Mouse (Mus musculus): ENCODE results near the gene Sbk3. TPM values are rescaled to one million over a fixed set of nuclear protein-coding genes. Genes with fewer than 3 reads are reported as not detected.
"Not testable (repeated sequence)": the region's sequence is repeated elsewhere in the genome, so short reads cannot be mapped to it uniquely, and the experiment has no call there.

The Sbk3 gene
- 0.04 TPM in 1 of 2 replicates, not detected in the other for polyA plus RNA-seq (2014; fragmentation: Nextera tagmentation; extraction: Ambion mirVana)

DNA sequence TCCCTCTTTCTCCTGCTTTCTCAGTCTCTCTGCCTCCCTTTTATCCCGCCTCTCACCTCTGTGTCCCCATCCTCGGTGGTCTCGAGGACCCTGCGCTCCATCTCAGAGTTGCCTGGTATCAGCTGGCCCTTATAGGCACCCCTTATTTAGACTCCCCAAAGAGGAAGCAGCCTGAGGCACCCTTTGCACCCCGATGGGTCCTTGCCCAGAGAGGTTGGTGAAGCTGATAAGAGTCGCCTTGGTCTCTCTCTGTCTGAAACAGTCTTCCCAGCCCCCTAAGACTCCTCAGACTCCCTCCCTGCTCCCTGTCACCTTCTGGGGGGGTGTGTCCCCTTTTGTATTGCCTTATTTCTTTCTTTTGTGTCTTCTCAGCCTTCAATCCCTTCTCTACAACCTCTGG, at the start of gene Sbk3:
Sbk3 (minus strand) TSS at position 101 of the 400 bp plus-strand sequence.
- H3K36me3 ChIP-seq (ENCODE audit: control insufficient read depth, insufficient read depth, low read length), result no peaks in the 10 kb centered on the region
- H3K4me2 ChIP-seq (replicated peaks; ENCODE audit: low read depth, low read length), result no peak within 1 kb of the TSS
- H3K27ac ChIP-seq (ENCODE audit: low read depth, low read length), result no peak within 1 kb of the TSS
- no peaks in the 10 kb centered on the region for H3K27me3 ChIP-seq (ENCODE audit: control insufficient read depth, insufficient read depth, low read length)
- no peaks in the 10 kb centered on the region for H3K4me1 ChIP-seq (replicated peaks; ENCODE audit: control insufficient read depth, insufficient read depth, low read length)
- no peak within 1 kb of the TSS for H3K9ac ChIP-seq (ENCODE audit: low read depth, low read length)
- no peaks in the 10 kb centered on the region for H3K9me3 ChIP-seq (ENCODE audit: control insufficient read depth, low read length)
- ATAC-seq (ENCODE audit: low FRiP score), result no peak
- no peak for DNase-seq (ENCODE audit: low spot score)
- WGBS, result 39% methylated on average over 6 of the region's 6 CpGs
- H3K4me3 ChIP-seq (ENCODE audit: low read depth, low read length), result no peak within 1 kb of the TSS

DNA sequence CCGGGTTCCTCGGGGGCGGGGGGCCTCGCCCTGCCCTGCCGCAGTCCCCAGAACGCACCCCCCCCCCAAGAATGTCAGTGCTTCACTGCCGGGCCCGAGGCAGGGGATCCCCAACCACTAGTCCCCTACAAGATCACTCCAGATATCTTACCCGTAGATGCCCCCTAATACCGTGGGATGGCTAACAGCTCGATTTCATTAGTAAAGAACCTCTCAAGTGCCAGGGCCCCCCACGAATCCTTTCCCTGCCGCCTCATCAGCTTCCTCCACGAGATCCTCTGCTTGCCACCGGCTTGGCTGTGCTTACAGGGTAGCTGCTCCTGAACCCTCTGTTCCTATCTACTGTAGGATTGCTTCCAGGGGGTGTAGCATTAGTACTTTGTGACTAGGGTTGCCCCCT, 49.7 kb upstream of the Sbk3 start:
- peak overlapping the region; percentile 81 for H3K4me2 ChIP-seq (replicated peaks; ENCODE audit: low read depth, low read length)
- no peaks in the 10 kb centered on the region for H3K27me3 ChIP-seq (ENCODE audit: control insufficient read depth, insufficient read depth, low read length)
- H3K27ac ChIP-seq (ENCODE audit: low read depth, low read length), result peak overlapping the region; percentile 90
- no peaks in the 10 kb centered on the region for H3K9me3 ChIP-seq (ENCODE audit: control insufficient read depth, low read length)
- under 1% methylated on average over 11 of the region's 15 CpGs for WGBS
- 0 out of 2 replicates have a peak, but pooled peaks cover 2% of the 10 kb centered on the region for H3K4me1 ChIP-seq (replicated peaks; ENCODE audit: control insufficient read depth, insufficient read depth, low read length)
- peak overlapping the region; percentile 96 for H3K9ac ChIP-seq (ENCODE audit: low read depth, low read length)
- H3K36me3 ChIP-seq (ENCODE audit: control insufficient read depth, insufficient read depth, low read length), result peaks cover 4% of the 10 kb centered on the region; the same call in 1 of the 2 replicates
- peak overlapping the region; percentile 87 for H3K4me3 ChIP-seq (ENCODE audit: low read depth, low read length)
- peak; percentile 12 for ATAC-seq (ENCODE audit: low FRiP score)
- no peak for DNase-seq (ENCODE audit: low spot score)

DNA sequence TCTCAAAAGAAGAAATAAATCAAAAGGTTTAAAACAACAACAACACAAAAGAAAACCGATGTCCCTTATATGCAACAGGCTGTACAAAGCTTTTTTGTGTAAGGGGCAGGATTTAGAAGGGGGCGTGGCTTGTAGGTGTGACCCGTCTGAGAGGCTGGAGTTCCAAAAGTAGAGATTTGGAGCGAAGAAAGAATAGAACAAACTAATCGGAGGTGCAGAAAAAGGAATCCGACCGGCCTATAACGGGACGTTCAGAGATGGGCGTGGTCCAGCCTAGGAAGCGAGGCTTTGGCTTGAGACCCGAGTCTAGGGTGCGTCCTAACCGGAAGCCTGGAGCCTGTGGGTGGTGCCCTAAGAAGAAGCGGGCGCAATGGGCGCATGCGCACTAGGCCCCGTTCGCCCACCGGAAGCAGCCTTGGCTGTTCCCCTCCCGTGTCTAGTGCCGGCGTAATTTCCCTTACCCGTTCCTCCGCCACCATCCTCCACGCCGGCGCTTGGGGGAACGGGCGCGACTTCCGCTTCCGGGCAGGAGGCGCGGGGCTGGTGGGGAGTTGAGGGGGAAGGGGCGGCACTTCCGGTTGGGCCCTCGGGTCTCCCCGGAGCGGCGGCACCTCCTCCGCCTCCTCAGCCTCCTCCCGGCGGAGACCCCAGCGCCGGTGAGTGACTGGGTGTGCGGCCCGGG, 49.2 kb upstream of the Sbk3 start, which contains the start of the genes Zfp865 and Ccdc106:
Zfp865 (plus strand) TSS at position 377 of the 682 bp plus-strand sequence.
Ccdc106 (plus strand) TSS at position 554 of the 682 bp plus-strand sequence.
- peaks cover 4% of the 10 kb centered on the region; the same call in 1 of the 2 replicates for H3K36me3 ChIP-seq (ENCODE audit: control insufficient read depth, insufficient read depth, low read length)
- H3K4me3 ChIP-seq (ENCODE audit: low read depth, low read length), result peak within 1 kb of the TSS; percentile 87
- under 1% methylated on average over 34 of the region's 49 CpGs for WGBS
- peak within 1 kb of the TSS; percentile 96 for H3K9ac ChIP-seq (ENCODE audit: low read depth, low read length)
- peak within 1 kb of the TSS; percentile 81 for H3K4me2 ChIP-seq (replicated peaks; ENCODE audit: low read depth, low read length)
- H3K9me3 ChIP-seq (ENCODE audit: control insufficient read depth, low read length), result no peaks in the 10 kb centered on the region
- ATAC-seq (ENCODE audit: low FRiP score) (peak; percentile 87), DNase-seq (ENCODE audit: low spot score) (peak; percentile 99)
- no peaks in the 10 kb centered on the region for H3K27me3 ChIP-seq (ENCODE audit: control insufficient read depth, insufficient read depth, low read length)
- 0 out of 2 replicates have a peak, but pooled peaks cover 2% of the 10 kb centered on the region for H3K4me1 ChIP-seq (replicated peaks; ENCODE audit: control insufficient read depth, insufficient read depth, low read length)
- H3K27ac ChIP-seq (ENCODE audit: low read depth, low read length), result peak within 1 kb of the TSS; percentile 90

DNA sequence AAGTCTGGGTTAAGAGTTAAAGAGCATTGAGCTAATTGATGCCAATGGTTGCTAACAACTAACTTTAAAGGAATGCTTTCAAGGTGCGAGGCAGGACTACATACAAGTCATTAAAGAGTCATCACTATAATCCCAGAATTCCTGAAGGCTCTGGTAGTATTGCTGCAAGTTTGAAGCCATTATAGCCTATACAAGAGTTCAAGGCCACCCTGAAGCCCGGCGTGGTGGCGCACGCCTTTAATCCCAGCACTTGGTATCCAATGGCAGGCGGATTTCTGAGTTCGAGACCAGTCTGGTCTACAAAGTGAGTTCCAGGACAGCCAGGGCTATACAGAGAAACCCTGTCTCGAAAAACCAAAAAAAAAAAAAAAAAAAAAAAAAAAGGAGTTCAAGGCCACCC, 48.6 kb upstream of the Sbk3 start:
- 34% methylated on average over 8 of the region's 8 CpGs for WGBS
- ATAC-seq (ENCODE audit: low FRiP score); H3K4me1 ChIP-seq (replicated peaks; ENCODE audit: control insufficient read depth, insufficient read depth, low read length); H3K36me3 ChIP-seq (ENCODE audit: control insufficient read depth, insufficient read depth, low read length); H3K9me3 ChIP-seq (ENCODE audit: control insufficient read depth, low read length); H3K27me3 ChIP-seq (ENCODE audit: control insufficient read depth, insufficient read depth, low read length); DNase-seq (ENCODE audit: low spot score): not testable (repeated sequence)
- H3K9ac ChIP-seq (ENCODE audit: low read depth, low read length), result peak overlapping the region; percentile 46; the same call in 1 of the 2 replicates
- H3K4me2 ChIP-seq (replicated peaks; ENCODE audit: low read depth, low read length), result peak overlapping the region; percentile 38
- H3K27ac ChIP-seq (ENCODE audit: low read depth, low read length), result peak overlapping the region; percentile 90
- H3K4me3 ChIP-seq (ENCODE audit: low read depth, low read length), result peak overlapping the region; percentile 87

DNA sequence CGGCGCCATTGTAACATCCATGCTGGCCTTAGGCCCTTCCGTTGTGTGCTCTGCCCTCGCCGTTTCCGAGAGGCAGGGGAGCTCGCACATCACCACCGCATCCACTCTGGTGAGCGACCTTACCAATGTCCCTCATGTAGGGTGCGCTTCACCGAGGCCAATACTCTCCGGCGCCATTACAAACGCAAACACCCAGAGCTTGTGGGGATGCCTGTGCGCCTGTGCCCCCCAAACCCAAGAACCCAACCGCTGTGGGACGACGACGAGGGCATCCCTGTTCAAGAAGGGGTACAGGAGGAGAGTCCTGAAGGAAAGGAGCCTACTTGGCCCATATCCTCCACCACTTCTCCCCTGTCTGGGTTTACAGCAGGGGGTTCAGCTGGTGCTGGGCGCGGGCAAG, 47.0 kb upstream of the Sbk3 start:
- ATAC-seq (ENCODE audit: low FRiP score) (no peak), DNase-seq (ENCODE audit: low spot score) (no peak)
- Histone ChIP-seq H3K4me1 (replicated peaks; ENCODE audit: control insufficient read depth, insufficient read depth, low read length) (0 out of 2 replicates have a peak, but pooled peaks cover 2% of the 10 kb centered on the region), H3K4me2 (replicated peaks; ENCODE audit: low read depth, low read length) (no peak overlapping the region), H3K27me3 (ENCODE audit: control insufficient read depth, insufficient read depth, low read length) (no peaks in the 10 kb centered on the region), H3K4me3 (ENCODE audit: low read depth, low read length) (no peak overlapping the region), H3K36me3 (ENCODE audit: control insufficient read depth, insufficient read depth, low read length) (no peaks in the 10 kb centered on the region), H3K9me3 (ENCODE audit: control insufficient read depth, low read length) (no peaks in the 10 kb centered on the region), H3K27ac (ENCODE audit: low read depth, low read length) (no peak overlapping the region), H3K9ac (ENCODE audit: low read depth, low read length) (no peak overlapping the region)
- 97% methylated on average over 21 of the region's 21 CpGs for WGBS

- DNase-seq (ENCODE audit: low spot score) (no peak), ATAC-seq (ENCODE audit: low FRiP score) (no peak)
- H3K9me3 ChIP-seq (ENCODE audit: control insufficient read depth, low read length), result no peaks in the 10 kb centered on the region
- no peak overlapping the region for H3K4me2 ChIP-seq (replicated peaks; ENCODE audit: low read depth, low read length)
- no peak overlapping the region for H3K27ac ChIP-seq (ENCODE audit: low read depth, low read length)
- no peak overlapping the region for H3K4me3 ChIP-seq (ENCODE audit: low read depth, low read length)
- no peak overlapping the region for H3K9ac ChIP-seq (ENCODE audit: low read depth, low read length)
- H3K27me3 ChIP-seq (ENCODE audit: control insufficient read depth, insufficient read depth, low read length), result no peaks in the 10 kb centered on the region
- WGBS, result 88% methylated on average over 16 of the region's 16 CpGs
- H3K36me3 ChIP-seq (ENCODE audit: control insufficient read depth, insufficient read depth, low read length), result no peaks in the 10 kb centered on the region
- H3K4me1 ChIP-seq (replicated peaks; ENCODE audit: control insufficient read depth, insufficient read depth, low read length), result 0 out of 2 replicates have a peak, but pooled peaks cover 2% of the 10 kb centered on the region
Measured at GRCm38 (mm10) chr7:5017352-5017751, 46.4 kb upstream of the Sbk3 start.

DNA sequence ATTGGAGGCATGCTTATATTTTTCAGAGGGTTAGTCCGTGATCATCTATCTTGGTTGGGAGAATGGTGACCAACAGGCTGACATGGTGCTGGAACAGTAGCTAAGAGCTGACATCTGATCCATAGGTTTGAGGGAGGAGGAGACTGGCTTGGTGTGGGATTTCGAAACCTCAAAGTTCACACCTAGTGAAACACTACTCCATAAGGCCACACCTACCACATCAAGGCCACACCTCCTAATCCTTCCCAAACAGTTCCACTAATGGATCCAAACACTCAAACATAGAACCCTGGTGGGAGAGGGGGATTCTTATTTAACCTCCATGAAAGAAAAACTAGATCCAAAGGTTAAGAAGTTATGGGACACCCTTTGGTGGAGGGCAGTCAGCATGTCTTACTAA, 46.0 kb upstream of the Sbk3 start:
- WGBS, result 94% methylated on average over 2 of the region's 2 CpGs
- ATAC-seq (ENCODE audit: low FRiP score) (no peak), DNase-seq (ENCODE audit: low spot score) (no peak)
- H3K9me3 ChIP-seq (ENCODE audit: control insufficient read depth, low read length), result no peaks in the 10 kb centered on the region
- no peak overlapping the region for H3K27ac ChIP-seq (ENCODE audit: low read depth, low read length)
- H3K27me3 ChIP-seq (ENCODE audit: control insufficient read depth, insufficient read depth, low read length), result no peaks in the 10 kb centered on the region
- H3K4me2 ChIP-seq (replicated peaks; ENCODE audit: low read depth, low read length), result no peak overlapping the region
- H3K4me1 ChIP-seq (replicated peaks; ENCODE audit: control insufficient read depth, insufficient read depth, low read length), result 0 out of 2 replicates have a peak, but pooled peaks cover 2% of the 10 kb centered on the region
- no peaks in the 10 kb centered on the region; the same call in 1 of the 2 replicates for H3K36me3 ChIP-seq (ENCODE audit: control insufficient read depth, insufficient read depth, low read length)
- H3K4me3 ChIP-seq (ENCODE audit: low read depth, low read length), result no peak overlapping the region
- H3K9ac ChIP-seq (ENCODE audit: low read depth, low read length), result no peak overlapping the region

DNA sequence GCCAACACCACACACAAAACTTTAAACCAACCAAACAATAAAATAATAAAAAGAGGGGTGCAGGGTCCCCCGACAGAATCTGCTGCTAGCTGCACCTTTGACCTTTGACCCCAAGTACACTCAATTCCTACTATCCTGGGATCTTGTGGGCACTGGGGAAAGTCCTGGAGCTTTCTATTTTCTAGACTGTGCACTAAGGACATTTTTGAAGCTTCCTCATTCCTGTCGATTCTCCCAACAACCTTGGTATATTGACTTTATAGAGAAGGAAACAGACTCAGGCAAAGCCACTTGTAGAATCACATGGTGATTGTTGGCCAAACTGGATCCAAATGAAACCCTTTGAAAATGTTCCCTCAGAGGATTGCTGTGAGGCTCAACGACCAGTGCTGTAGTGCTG, 45.1 kb upstream of the Sbk3 start:
- H3K4me3 ChIP-seq (ENCODE audit: low read depth, low read length), result peak overlapping the region; percentile 52
- peak overlapping the region; percentile 96 for H3K27ac ChIP-seq (ENCODE audit: low read depth, low read length)
- 0 out of 2 replicates have a peak, but pooled peaks cover under 1% of the 10 kb centered on the region for H3K4me1 ChIP-seq (replicated peaks; ENCODE audit: control insufficient read depth, insufficient read depth, low read length)
- no peaks in the 10 kb centered on the region for H3K9me3 ChIP-seq (ENCODE audit: control insufficient read depth, low read length)
- no peak for ATAC-seq (ENCODE audit: low FRiP score)
- H3K36me3 ChIP-seq (ENCODE audit: control insufficient read depth, insufficient read depth, low read length), result peaks cover 9% of the 10 kb centered on the region; the same call in 1 of the 2 replicates
- DNase-seq (ENCODE audit: low spot score), result no peak
- H3K4me2 ChIP-seq (replicated peaks; ENCODE audit: low read depth, low read length), result peak overlapping the region; percentile 51
- peak overlapping the region; percentile 82; the same call in 1 of the 2 replicates for H3K9ac ChIP-seq (ENCODE audit: low read depth, low read length)
- no peaks in the 10 kb centered on the region for H3K27me3 ChIP-seq (ENCODE audit: control insufficient read depth, insufficient read depth, low read length)
- 71% methylated on average over 3 of the region's 3 CpGs for whole genome bisulfite sequencing

All from hindbrain, embryonic 11.5 days (tissue).